Mouse (Mus musculus): ENCODE data around the gene Dab1. TPM values are rescaled to one million over a fixed set of nuclear protein-coding genes. Genes with fewer than 3 reads are reported as not detected.

Dab1 gene
- total RNA-seq (2014; rRNA removed) = 47.9 and 67.6 TPM in 2 replicates
- 109 and 110 TPM in 2 replicates for polyA plus RNA-seq (2015; fragmentation: Nextera tagmentation; extraction: Ambion mirVana)

DNA sequence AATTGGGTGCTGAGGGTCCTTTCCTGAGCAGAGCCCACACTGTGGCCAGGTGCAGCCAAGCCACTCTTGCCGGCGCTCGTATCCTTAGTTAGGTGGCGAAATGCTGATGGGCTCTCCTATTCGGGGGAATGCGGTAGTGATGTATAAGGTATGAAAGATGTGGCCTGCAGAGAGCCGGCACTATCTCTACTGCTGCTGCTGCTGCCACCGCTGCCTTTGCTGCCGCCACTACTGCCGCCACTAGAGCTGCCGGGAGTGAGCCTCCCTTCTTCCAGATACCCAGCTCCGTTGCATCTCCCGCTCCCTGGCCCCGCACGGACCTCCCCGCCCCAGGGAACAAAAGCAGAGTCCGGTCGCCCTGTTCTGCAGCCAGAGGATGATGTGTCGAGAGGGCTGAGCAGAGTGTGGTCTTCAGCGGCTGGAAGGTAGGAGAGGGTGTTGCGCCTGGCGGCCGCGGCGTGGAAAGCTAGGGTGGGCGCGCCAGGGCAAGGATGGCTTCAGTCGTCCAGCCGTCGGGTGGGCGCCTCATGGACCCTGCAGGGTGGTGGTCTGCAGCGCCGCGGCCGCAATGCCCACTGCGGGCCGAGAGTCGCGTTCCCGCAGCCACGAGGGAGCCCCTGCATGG lies at the start of gene Dab1:
Dab1 (plus strand) TSS at position 39 of the 625 bp plus-strand sequence.
- no peaks in the 10 kb centered on the region; the same call in 1 of the 2 replicates for H3K4me1 ChIP-seq (ENCODE audit: insufficient read depth, low read length)
- peak; percentile 28 for TF ChIP-seq CTCF (IDR thresholded peaks at IDR 0.05)
- H3K4me3 ChIP-seq (ENCODE audit: low read depth, low read length) = peak within 1 kb of the TSS; percentile 70
- WGBS = under 1% methylated on average over 41 of the region's 41 CpGs
- ATAC-seq (ENCODE audit: low FRiP score) (peak; percentile 64), DNase-seq (ENCODE audit: low spot score) (peak; percentile 72)
- no peaks in the 10 kb centered on the region for H3K9me3 ChIP-seq (ENCODE audit: low read length)
- H3K27me3 ChIP-seq (ENCODE audit: insufficient read depth, low read length) = peaks cover 4% of the 10 kb centered on the region; the same call in 1 of the 2 replicates
- peak within 1 kb of the TSS; percentile 60 for H3K4me2 ChIP-seq (ENCODE audit: low read depth, low read length, poor library complexity, severe bottlenecking)
- H3K9ac ChIP-seq (replicated peaks; ENCODE audit: low read length, poor library complexity, severe bottlenecking) = peak within 1 kb of the TSS; percentile 77
- peak within 1 kb of the TSS; percentile 77 for H3K27ac ChIP-seq (ENCODE audit: low read depth, low read length)
- H3K36me3 ChIP-seq (ENCODE audit: insufficient read depth, low read length) = no peaks in the 10 kb centered on the region

DNA sequence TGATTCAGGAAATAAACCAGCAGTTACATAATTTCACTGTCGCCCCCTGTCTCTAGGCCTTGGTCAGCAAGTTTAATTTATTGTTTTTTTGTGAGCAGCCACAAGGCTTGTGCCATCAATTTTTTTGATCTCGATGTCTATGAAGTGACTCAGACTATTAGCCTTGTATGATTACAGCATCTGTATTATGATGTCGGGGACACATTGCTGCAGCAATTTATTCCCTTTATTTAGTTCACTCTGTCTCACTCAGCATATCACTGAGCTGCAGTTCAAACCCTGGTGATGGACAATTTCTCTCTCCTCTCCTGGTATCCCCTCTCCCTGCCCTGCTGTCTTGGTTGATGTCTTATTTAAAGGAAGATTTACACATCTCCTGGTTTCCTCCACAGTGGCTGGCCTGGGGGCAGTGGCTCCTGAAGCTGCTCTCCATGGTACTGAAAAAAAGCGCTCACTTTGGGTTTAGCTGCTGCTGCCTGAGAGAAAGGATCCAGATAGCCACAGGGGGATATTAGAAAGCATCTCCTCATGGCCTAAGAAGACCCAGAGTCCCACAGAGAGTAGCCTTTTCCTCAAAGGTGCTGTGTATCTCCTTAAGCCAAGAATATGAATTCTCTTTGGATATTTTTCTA lies 47.3 kb upstream of the Dab1 start:
- Histone ChIP-seq H3K9ac (replicated peaks; ENCODE audit: low read length, poor library complexity, severe bottlenecking) (no peak overlapping the region), H3K36me3 (ENCODE audit: insufficient read depth, low read length) (no peaks in the 10 kb centered on the region), H3K4me1 (ENCODE audit: insufficient read depth, low read length) (no peaks in the 10 kb centered on the region), H3K4me2 (ENCODE audit: low read depth, low read length, poor library complexity, severe bottlenecking) (no peak overlapping the region), H3K27ac (ENCODE audit: low read depth, low read length) (no peak overlapping the region), H3K4me3 (ENCODE audit: low read depth, low read length) (no peak overlapping the region), H3K27me3 (ENCODE audit: insufficient read depth, low read length) (no peaks in the 10 kb centered on the region), H3K9me3 (ENCODE audit: low read length) (no peaks in the 10 kb centered on the region)
- DNase-seq (ENCODE audit: low spot score) = peak; percentile 40
- no peak for ATAC-seq (ENCODE audit: low FRiP score)
- WGBS = 66% methylated on average over 4 of the region's 4 CpGs
- TF ChIP-seq CTCF (IDR thresholded peaks at IDR 0.05) = no peak; the same call in 1 of the 2 replicates

DNA sequence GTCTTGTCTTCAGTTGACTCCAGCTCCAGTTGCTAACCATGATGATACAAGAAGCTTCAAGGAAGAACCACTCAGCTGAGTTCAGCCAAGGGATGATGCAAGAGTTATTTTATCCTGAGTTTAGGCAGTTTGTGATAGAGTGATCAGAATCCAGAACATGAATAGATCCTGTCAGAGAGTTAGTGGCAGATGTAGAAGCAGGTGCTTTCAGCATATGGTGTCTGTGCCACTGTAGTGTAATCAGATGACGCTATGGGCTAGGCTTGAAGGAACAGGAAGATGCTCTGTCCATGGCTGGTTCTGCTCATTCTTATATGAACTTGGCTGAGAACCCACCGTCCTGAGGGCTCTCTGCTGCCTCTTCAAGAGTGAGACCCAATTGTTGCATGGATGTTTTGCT lies 43.6 kb upstream of the Dab1 start:
- H3K9ac ChIP-seq (replicated peaks; ENCODE audit: low read length, poor library complexity, severe bottlenecking) = no peak overlapping the region
- no peak for DNase-seq (ENCODE audit: low spot score)
- no peaks in the 10 kb centered on the region for H3K4me1 ChIP-seq (ENCODE audit: insufficient read depth, low read length)
- WGBS = 91% methylated on average over 2 of the region's 2 CpGs
- ATAC-seq (ENCODE audit: low FRiP score) = no peak
- no peak overlapping the region for H3K27ac ChIP-seq (ENCODE audit: low read depth, low read length)
- H3K36me3 ChIP-seq (ENCODE audit: insufficient read depth, low read length) = no peaks in the 10 kb centered on the region
- no peak for TF ChIP-seq CTCF (IDR thresholded peaks at IDR 0.05)
- no peaks in the 10 kb centered on the region for H3K9me3 ChIP-seq (ENCODE audit: low read length)
- no peak overlapping the region for H3K4me2 ChIP-seq (ENCODE audit: low read depth, low read length, poor library complexity, severe bottlenecking)
- H3K4me3 ChIP-seq (ENCODE audit: low read depth, low read length) = no peak overlapping the region
- no peaks in the 10 kb centered on the region for H3K27me3 ChIP-seq (ENCODE audit: insufficient read depth, low read length)

DNA sequence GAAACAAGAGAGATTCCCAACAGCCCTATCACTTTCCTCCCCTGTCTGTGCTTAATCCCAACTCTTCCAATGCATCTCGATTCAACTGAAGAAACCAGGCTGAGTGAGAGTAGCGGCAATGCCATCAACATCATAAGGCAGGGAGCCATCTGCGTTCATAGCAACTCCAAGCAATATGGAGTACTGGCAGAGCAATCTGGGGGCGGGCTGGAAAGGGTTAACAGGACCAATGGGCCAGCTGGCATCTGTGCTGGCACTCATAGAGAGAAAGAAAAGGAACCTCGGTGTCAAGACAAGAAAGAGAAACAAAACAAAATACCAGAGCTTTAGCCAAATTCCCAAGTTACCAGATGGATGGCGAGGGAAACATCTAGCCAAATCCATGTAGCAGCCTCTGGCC lies 42.9 kb upstream of the Dab1 start:
- Histone ChIP-seq H3K9me3 (ENCODE audit: low read length) (no peaks in the 10 kb centered on the region), H3K9ac (replicated peaks; ENCODE audit: low read length, poor library complexity, severe bottlenecking) (no peak overlapping the region), H3K4me2 (ENCODE audit: low read depth, low read length, poor library complexity, severe bottlenecking) (no peak overlapping the region), H3K36me3 (ENCODE audit: insufficient read depth, low read length) (no peaks in the 10 kb centered on the region), H3K4me3 (ENCODE audit: low read depth, low read length) (no peak overlapping the region), H3K27ac (ENCODE audit: low read depth, low read length) (no peak overlapping the region), H3K4me1 (ENCODE audit: insufficient read depth, low read length) (no peaks in the 10 kb centered on the region), H3K27me3 (ENCODE audit: insufficient read depth, low read length) (no peaks in the 10 kb centered on the region)
- no peak for TF ChIP-seq CTCF (IDR thresholded peaks at IDR 0.05)
- DNase-seq (ENCODE audit: low spot score) = peak; percentile 48
- ATAC-seq (ENCODE audit: low FRiP score) = no peak
- WGBS = 81% methylated on average over 6 of the region's 6 CpGs

DNA sequence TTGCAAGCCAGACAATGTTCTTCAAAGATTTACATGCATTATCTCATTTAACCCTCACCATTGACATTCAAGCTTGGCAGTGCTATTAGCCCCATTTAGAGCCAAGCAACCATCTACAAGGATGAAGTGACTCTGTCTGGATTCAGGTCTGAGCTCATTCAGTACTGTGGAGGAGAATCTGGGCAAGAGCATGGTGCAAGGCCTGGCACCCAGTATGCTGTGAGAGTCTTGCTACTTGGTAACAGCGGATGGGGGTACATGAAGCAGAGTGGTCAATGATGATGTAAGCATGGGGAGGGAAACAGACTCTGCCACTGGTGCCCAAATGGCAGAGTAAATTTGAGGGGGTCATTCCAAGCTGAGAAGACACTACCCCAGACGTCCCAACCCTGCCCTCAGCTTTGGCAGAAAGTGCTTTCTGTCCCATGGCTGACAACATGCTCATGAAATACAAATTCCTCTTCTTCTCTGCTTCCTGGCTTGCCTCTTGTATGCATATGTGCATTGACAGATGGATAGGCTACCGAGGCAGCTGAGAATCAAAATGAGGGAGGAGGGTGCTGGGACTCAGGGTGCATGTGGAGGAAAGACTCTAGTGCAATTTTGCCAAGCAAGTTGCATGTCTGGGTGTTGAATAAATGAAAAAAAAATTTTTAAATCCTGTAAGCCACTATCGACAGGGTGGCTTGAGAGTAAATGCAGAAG lies 41.9 kb upstream of the Dab1 start:
- no peaks in the 10 kb centered on the region for H3K9me3 ChIP-seq (ENCODE audit: low read length)
- no peak overlapping the region for H3K9ac ChIP-seq (replicated peaks; ENCODE audit: low read length, poor library complexity, severe bottlenecking)
- DNase-seq (ENCODE audit: low spot score) (no peak), ATAC-seq (ENCODE audit: low FRiP score) (no peak)
- TF ChIP-seq CTCF (IDR thresholded peaks at IDR 0.05) = no peak
- no peaks in the 10 kb centered on the region for H3K27me3 ChIP-seq (ENCODE audit: insufficient read depth, low read length)
- no peaks in the 10 kb centered on the region for H3K4me1 ChIP-seq (ENCODE audit: insufficient read depth, low read length)
- no peak overlapping the region for H3K4me2 ChIP-seq (ENCODE audit: low read depth, low read length, poor library complexity, severe bottlenecking)
- no peaks in the 10 kb centered on the region for H3K36me3 ChIP-seq (ENCODE audit: insufficient read depth, low read length)
- H3K27ac ChIP-seq (ENCODE audit: low read depth, low read length) = no peak overlapping the region; the same call in 1 of the 2 replicates
- WGBS = 72% methylated on average over 4 of the region's 4 CpGs
- no peak overlapping the region for H3K4me3 ChIP-seq (ENCODE audit: low read depth, low read length)

DNA sequence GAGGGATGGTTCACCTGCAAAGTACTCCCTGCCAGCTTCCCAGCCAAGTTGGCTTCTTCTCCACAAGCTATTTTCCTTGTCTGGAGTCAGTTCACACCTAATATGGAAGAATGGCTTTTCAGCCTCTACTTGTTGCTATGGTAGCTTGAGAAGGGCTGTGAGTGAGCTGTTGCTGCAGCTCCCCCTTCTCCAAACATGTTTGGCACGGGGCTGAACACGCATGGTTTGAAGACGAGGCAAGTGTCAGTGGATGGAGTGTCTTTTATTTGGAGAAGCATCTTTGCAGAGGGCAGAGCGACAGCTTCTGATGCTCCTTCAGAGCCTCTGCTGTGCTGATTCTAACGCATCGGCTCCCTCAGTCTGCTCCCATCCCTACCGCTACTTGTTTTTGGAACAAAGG lies 41.3 kb upstream of the Dab1 start:
- Histone ChIP-seq H3K4me3 (ENCODE audit: low read depth, low read length) (no peak overlapping the region), H3K9ac (replicated peaks; ENCODE audit: low read length, poor library complexity, severe bottlenecking) (no peak overlapping the region), H3K27me3 (ENCODE audit: insufficient read depth, low read length) (no peaks in the 10 kb centered on the region), H3K4me1 (ENCODE audit: insufficient read depth, low read length) (no peaks in the 10 kb centered on the region), H3K4me2 (ENCODE audit: low read depth, low read length, poor library complexity, severe bottlenecking) (no peak overlapping the region), H3K27ac (ENCODE audit: low read depth, low read length) (no peak overlapping the region; the same call in 1 of the 2 replicates), H3K36me3 (ENCODE audit: insufficient read depth, low read length) (no peaks in the 10 kb centered on the region), H3K9me3 (ENCODE audit: low read length) (no peaks in the 10 kb centered on the region)
- 66% methylated on average over 7 of the region's 7 CpGs for WGBS
- peak; percentile 45 for DNase-seq (ENCODE audit: low spot score)
- TF ChIP-seq CTCF (IDR thresholded peaks at IDR 0.05) = no peak
- ATAC-seq (ENCODE audit: low FRiP score) = no peak
